Mouse (Mus musculus): ENCODE measurements around the gene Pfn4.
"Not testable (repeated sequence)": the region's sequence is repeated elsewhere in the genome, so short reads cannot be mapped to it uniquely, and the experiment has no call there.

Gene Pfn4

DNA sequence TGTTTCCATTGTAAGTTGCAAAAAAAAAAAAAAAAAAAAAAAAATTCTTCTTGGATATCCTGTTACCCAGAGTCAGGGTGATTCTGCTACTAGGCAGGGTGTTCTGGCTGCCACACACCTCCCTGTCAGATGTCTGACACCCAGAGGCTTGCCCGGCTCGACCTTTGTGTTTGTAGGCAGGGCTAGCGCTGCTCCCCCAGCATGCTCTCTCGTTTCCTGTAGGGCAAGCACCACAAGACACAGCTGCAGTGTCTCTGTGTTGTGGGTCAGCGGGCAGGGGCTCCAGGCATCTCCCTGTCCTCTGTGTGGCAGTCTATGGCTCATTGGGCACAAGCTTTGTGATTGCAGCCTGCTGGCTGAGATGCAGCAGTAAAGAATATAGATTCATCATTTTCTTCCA is 14.8 kb downstream of the Pfn4 start:
- ATAC-seq (ENCODE audit: insufficient number of reproducible peaks, low FRiP score, low TSS enrichment): no peak

DNA sequence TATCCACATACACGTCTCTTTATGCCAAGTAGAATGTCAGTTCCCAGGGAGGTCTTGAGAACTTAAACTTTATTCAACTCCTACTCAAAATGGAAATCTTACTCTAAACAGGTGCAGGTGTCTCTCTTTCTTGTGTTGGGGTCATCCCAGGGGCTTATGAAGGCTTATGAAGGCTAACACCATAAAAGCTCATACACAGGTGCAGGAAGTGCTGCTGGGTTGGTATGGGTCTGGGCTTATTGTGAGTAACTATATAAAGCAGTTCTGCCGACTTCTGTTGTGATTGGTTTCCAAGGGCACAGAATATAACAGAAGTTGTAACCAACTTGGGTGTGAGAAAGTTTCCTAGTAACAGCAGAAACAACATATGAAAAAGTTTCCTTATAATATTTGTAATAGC is 15.6 kb downstream of the Pfn4 start:
- no peak for ATAC-seq (ENCODE audit: insufficient number of reproducible peaks, low FRiP score, low TSS enrichment)

DNA sequence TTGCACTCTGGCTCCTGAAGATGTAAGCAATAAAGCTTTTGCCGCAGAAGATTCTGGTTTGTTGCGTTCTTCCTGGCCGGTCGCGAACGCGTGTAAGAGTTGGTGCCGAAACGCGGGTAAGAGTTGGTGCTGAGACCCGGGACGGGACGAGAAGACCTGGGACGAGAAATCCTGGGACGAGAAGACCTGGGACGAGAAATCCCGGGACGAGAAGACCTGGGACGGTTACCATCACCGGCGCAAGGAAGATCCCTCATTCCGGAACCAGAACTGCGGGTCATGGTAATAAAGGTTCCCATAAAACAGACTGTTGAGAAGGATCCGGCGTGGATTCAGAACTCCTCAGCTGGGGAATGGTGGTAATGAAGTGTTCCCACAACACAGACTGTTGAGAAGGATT is 19.3 kb downstream of the Pfn4 start:
- not testable (repeated sequence) for ATAC-seq (ENCODE audit: insufficient number of reproducible peaks, low FRiP score, low TSS enrichment)

DNA sequence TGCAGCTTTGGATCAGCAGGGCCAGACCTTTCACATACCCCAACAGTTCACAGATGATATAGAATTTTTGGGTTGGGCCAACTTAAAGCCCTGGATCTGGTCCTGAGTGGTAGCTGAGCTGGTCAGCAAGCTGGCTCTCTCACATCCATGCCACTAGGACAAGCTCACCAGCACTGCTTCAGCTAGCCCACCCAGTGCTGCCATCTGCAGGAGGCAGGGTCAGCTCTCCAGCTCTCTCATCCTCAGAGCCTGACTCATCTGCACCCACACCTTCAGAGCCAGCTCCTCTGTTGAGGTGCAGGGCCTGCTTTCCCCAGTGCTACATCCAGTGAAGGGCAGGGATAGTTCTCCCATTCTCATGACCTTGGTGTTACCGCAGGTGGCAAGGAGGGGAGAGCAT is 24.9 kb downstream of the Pfn4 start:
- ATAC-seq (ENCODE audit: insufficient number of reproducible peaks, low FRiP score, low TSS enrichment): no peak

DNA sequence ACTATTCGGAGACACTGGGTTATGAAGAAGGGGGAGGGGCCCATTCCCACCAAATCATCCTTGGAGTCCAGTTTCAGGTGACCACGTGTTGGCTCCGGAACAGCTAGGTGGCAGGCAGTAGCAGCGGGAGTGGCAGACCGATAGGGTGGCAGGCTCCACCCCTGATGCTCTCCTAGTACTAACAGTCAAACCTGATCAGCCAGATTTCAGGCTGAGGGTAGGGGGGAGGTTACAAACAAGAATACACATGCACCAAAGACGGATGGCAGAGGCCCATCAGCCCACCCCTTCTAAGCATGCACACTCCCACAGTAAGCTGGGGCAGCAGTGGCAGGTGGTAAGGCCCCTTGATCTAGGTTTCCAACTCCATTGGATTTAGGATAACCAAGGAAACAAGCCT is 28.6 kb downstream of the Pfn4 start:
- ATAC-seq (ENCODE audit: insufficient number of reproducible peaks, low FRiP score, low TSS enrichment): not testable (repeated sequence)

DNA sequence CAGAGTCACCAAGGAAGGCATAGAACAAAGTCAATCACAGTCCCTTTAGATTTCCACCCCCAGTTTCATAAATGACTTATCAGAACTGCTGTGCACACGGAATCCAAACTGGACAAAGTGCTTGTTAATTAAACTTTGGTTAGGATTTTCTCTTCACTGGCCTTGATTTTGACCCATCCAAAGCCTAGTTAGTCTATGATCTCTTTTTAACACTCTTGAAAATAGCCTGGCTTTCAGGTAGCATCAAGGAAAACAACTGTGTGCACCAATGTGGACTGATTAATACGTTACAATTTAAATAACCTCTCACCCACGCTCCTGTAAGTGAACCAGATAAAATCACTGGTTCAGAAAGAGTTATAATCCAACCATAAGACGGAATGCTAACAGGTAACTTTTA is 42.2 kb downstream of the Pfn4 start:
- no peak for ATAC-seq (ENCODE audit: insufficient number of reproducible peaks, low FRiP score, low TSS enrichment)

DNA sequence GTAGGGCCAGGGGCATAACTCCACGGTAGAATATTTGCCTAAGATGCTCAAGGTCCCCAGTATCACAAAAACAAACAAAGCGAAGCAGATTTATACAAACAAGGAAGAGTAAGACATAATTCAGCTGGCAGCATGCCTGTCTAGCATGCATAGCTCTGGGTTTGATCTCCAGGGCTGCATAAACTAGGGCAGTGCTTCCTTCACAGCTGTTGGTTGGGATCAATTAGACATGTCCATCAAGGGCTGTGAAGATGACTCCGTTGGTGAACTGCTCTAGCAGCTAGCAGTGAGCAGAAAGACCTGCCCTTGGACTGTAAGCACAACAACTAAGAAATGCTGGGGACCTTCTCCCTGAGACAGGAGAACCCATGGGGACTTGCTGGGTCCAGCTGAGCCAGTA is 42.9 kb downstream of the Pfn4 start:
- no peak for ATAC-seq (ENCODE audit: insufficient number of reproducible peaks, low FRiP score, low TSS enrichment)

DNA sequence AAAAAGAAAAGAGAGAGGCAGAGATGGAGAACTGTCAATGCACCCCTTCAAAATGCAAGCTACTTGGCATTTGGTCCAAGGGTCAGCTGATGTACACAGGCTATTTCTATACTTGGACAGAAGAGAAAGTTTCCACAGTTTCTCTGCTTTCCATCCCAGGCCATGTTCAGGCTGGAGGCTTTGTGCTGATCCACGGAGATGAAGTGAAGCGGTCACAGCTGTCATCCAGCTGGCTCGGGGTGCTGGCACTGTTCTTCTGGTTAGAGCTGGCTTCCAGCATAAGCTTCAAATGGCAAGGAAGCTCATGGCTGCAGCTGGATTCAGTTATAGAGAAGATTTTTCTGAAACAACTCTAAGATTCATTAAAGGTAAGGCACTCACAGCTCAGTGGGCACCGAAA is 44.8 kb downstream of the Pfn4 start:
- no peak for ATAC-seq (ENCODE audit: insufficient number of reproducible peaks, low FRiP score, low TSS enrichment)

DNA sequence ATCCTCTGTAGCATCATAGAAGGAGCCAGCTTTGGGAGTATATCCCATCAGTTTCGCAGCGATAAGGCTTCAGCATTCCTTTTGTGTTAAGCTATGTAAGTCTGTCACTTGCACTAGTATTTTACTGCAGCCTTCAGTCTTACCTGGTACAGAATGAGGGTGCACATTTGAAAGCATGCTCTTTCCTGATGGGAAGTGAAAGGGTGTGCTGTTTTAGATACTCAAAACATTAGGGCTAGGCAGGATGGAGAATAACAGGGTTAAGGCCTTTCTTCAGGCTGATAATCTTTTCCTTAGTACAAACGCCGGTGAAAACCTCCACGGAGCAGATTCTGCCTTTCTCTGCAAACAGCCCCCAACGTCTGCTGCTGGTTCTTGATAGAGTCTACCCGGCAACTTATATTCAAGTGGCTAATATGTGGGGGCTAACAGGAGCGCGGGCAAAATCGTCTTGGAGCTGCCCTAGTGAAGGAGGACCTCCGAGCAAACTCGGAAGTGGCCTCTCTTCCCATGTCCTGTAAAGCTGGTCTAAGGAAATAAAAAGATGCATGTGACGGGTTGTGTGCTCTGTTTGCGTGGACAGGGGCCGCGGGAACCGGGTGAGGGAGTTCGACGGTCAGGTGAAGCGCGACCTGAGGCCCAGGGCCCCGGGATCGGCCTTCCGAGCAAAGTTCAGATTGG is 48.0 kb downstream of the Pfn4 start:
- ATAC-seq (ENCODE audit: insufficient number of reproducible peaks, low FRiP score, low TSS enrichment): 0 out of 2 replicates have a peak, but pooled peaks have one; percentile 7

DNA sequence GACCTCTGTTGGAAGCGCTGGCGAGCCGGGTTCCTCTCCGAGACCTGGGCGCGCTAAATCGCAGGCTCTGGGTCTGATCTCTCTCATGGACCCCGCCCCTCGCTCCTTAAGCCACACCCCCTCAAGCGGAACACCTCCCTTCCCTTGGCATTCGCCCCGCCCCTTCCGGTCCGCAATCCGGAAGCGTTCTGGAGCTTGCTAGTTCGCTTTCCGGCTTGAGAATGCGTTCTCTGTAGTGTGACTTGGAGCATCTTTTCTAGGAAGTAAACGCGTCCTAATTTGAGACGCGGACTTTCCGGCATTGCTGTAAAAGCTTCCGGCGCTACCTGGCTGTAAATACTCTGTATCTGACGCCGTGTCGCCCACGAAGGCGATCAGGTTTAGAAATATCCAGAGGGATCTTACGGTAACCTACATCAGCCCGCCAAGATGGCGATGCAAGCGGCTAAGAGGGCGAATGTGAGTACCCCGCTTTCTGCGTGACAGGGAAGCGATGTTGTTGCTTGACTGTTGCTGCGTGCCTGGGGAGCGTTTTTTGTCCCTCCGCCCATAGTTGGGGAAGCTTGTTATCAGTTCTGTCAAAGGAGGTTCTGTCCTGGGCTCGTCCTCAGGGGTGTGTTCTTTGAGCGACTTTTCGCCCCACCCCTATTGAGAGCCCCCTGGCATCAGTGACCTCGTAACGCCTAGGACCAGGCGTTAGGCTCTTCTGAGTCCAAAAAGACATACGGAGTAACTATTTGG is 48.7 kb downstream of the Pfn4 start, which contains the start of gene Sf3b6:
Gene Sf3b6, plus strand, starts transcription at position 184 of the 741 bp plus-strand sequence.
- peak; percentile 95 for ATAC-seq (ENCODE audit: insufficient number of reproducible peaks, low FRiP score, low TSS enrichment)

DNA sequence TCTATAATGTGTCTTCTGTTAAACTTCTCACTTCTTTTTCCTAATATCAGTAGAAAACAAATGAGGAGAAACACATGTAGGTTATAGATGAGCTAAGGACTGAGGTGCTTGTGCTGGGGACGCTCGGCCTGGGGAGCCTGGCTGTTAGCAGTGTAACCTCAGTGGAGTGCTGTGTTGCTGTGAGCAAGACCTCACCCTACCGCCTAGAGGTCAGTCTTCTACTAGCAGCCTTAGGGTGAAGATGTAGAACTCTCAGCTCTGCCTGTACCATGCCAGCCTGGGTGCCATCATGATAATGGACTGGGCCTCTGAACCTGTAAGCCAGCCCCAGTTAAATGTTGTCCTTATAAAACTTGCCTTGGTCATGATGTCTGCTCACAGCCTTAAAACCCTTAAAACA is 58.4 kb downstream of the Pfn4 start:
- no peak for ATAC-seq (ENCODE audit: insufficient number of reproducible peaks, low FRiP score, low TSS enrichment)
